Mouse (Mus musculus) B cell, adult 67 days (primary cell): ENCODE measurements around the gene A630001G21Rik. TPM values are rescaled to one million over a fixed set of nuclear protein-coding genes. Genes with fewer than 3 reads are reported as not detected.

Experiments
- total RNA-seq, 2 experiments: library from RNA; stranded (reverse); gene quantifications; 4 replicates each; pipeline ENCODE4 v1.2.4; 2023

The A630001G21Rik gene
- total RNA-seq = 100 to 1,000 TPM; 144 to 159 TPM

GRCm38 (mm10) chr1:85778436-85778835 lies at the start of gene A630001G21Rik:
TSS of gene A630001G21Rik (minus strand) at chr1:85778643.

GRCm38 (mm10) chr1:85793208-85794105 lies 15.0 kb upstream of the A630001G21Rik start, which contains the start of gene Cab39:
TSS of gene Cab39 (plus strand) at chr1:85793441.

Other genes starting within 250 kb of the A630001G21Rik start
- gene G530012D18Rik, start 203.0 kb downstream of the A630001G21Rik start, total RNA-seq = not detected
- 100 to 1,000 TPM; 228 to 252 TPM for gene Sp110, start 179.8 kb downstream of the A630001G21Rik start, total RNA-seq
- 100 to 1,000 TPM; 158 to 175 TPM for gene Sp140, start 178.3 kb downstream of the A630001G21Rik start, total RNA-seq
- 100 to 1,000 TPM; 500 to 549 TPM for gene Sp100, start 128.7 kb downstream of the A630001G21Rik start, total RNA-seq
- gene Cab39, start 14.8 kb upstream of the A630001G21Rik start, total RNA-seq = 100 to 1,000 TPM; 104 to 127 TPM
- gene Itm2c, start 115.6 kb upstream of the A630001G21Rik start, total RNA-seq = 10 to 100 TPM; 16.5 to 19.5 TPM
- gene 4933407L21Rik, start 149.8 kb upstream of the A630001G21Rik start, total RNA-seq = not detected
- 1 to 10 TPM; 1.9 to 3.1 TPM for gene Gpr55, start 182.4 kb upstream of the A630001G21Rik start, total RNA-seq
- not detected for gene Spata3, start 238.2 kb upstream of the A630001G21Rik start, total RNA-seq